Mouse (Mus musculus) bone marrow, adult 2 months (tissue): Measurements from ENCODE around the gene Rassf4. TPM values are rescaled to one million over a fixed set of nuclear protein-coding genes. Genes with fewer than 3 reads are reported as not detected.

ENCODE experiments used
- H3K27ac ChIP-seq: fragments of 200-500 bp; 2 replicates; pipeline ENCODE4 v1.5.1; 2012; ENCODE audit warnings: low read depth, mild to moderate bottlenecking, control low read depth, inconsistent platforms, low read length; ENCODE audit not compliant: control insufficient read depth, poor library complexity, insufficient read depth
- H3K4me1 ChIP-seq: fragments of 200-500 bp; 2 replicates; pipeline ENCODE4 v1.6.1; 2011; ENCODE audit warnings: low read length; ENCODE audit not compliant: control insufficient read depth, insufficient read depth
- H3K4me3 ChIP-seq: fragments of 200-500 bp; replicated peaks from 2 replicates; pipeline ENCODE3; 2011; ENCODE audit warnings: mild to moderate bottlenecking, low read depth, low read length, control low read depth; ENCODE audit not compliant: control insufficient read depth
- CTCF ChIP-seq: fragments of 200-500 bp; IDR thresholded peaks from 2 replicates; pipeline ENCODE4 v1.5.1; 2011; ENCODE audit warnings: low read length, control low read depth; ENCODE audit not compliant: control insufficient read depth, insufficient read depth
- POLR2A ChIP-seq: fragments of 200-500 bp; IDR thresholded peaks from 2 replicates; pipeline ENCODE4 v1.6.1; 2011; ENCODE audit warnings: low read depth, mild to moderate bottlenecking, control low read depth, low read length, borderline replicate concordance; ENCODE audit not compliant: control insufficient read depth
- WGBS: fragments of 180-500 bp; shearing (Covaris S2); methylation state at CpG from one replicate; pipeline ENCODE4 v1.1.7; 2018; 5-methylcytosine and 5-hydroxymethylcytosine counted together
- polyA plus RNA-seq: library from polyadenylated mRNA; stranded (reverse); fragments of >200 nt; gene quantifications from 2 replicates; pipeline ENCODE4 v1.2.4, GENCODE M21; 2011; ENCODE audit warnings: low replicate concordance; ENCODE audit not compliant: missing spikeins, insufficient read depth, insufficient read length

Gene Rassf4
- polyA plus RNA-seq, 1 experiment = 18.3 TPM

- H3K4me1 ChIP-seq = peaks cover 8% of the 10 kb centered on the region; the same call in 1 of the 2 replicates
- 29% methylated on average over 11 of the region's 11 CpGs for WGBS
- H3K4me3 ChIP-seq = no peak overlapping the region
- TF ChIP-seq CTCF = no peak
- TF ChIP-seq POLR2A = no peak
- H3K27ac ChIP-seq = peak overlapping the region; percentile 17; the same call in 1 of the 2 replicates
Measured at GRCm38 (mm10) chr6:116668682-116669470, 4.9 kb downstream of the Rassf4 start.

GRCm38 (mm10) chr6:116667382-116667781, 6.4 kb downstream of the Rassf4 start:
- TF ChIP-seq CTCF (no peak), POLR2A (no peak)
- no peak overlapping the region for H3K27ac ChIP-seq

DNA sequence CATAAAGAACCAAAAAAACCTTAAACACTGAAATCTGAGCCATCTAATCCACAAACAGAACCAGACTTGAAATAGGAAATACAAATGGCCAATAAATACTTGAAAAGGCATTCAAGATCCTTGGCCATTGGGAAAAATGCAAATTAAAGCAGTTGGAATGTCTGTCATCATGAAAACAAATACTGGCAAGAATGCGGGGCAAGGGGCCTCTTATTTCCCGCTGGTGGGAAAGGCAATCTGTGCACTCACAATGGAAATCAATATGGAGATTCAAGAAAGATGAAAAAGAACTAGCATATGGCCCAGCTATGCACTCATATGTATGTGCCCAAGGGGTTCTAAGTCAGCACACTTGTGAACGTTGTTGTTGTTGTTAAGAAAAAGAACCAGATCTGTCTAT, 6.9 kb downstream of the Rassf4 start:
- TF ChIP-seq CTCF = no peak
- no peak for TF ChIP-seq POLR2A
- no peak overlapping the region for H3K27ac ChIP-seq

More at GRCm38 (mm10) chr6:116667382-116667781, 6.4 kb downstream of the Rassf4 start:
- 58% methylated on average over 3 of the region's 3 CpGs for WGBS
- Histone ChIP-seq H3K4me3 (no peak overlapping the region), H3K4me1 (peaks cover 9% of the 10 kb centered on the region; the same call in 1 of the 2 replicates)

DNA sequence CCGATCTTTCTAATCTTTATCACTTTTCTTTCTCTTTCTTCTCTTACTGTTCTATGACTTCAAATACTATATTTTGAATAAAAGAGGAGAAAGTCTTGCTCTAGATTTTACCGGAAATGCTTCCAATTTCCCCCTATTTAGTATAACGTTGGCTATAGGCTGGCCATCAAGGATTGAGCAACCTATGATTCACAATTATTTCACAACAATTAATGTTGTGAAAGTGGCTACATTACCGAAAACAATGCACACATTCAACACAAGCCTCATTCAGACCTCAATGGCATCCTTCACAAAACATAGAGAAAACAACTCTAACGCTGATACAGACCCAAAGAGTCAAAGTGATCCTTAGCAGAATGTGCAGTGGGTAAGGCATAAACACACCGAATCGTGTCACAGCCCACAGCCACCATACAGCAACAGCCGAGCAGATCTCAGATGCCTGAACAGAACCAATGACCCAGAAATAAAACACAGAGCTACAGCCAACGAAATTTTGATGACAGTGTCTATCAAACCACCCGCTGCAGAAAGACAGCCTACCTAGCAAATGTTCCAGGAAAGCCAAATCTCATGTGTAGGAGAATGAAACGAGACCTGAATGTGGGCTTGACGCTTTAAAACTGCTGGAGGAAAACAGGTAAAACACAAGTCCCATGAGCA, 7.5 kb downstream of the Rassf4 start:
- TF ChIP-seq CTCF (no peak), POLR2A (no peak)
- Histone ChIP-seq H3K4me1 (peaks cover 8% of the 10 kb centered on the region; the same call in 1 of the 2 replicates), H3K4me3 (no peak overlapping the region), H3K27ac (peak overlapping the region; percentile 19; the same call in 1 of the 2 replicates)
- 66% methylated on average over 12 of the region's 12 CpGs for WGBS

More for the DNA sequence above, 6.9 kb downstream of the Rassf4 start:
- 77% methylated on average over 3 of the region's 3 CpGs for WGBS
- no peak overlapping the region for H3K4me3 ChIP-seq
- H3K4me1 ChIP-seq = peaks cover 8% of the 10 kb centered on the region; the same call in 1 of the 2 replicates

DNA sequence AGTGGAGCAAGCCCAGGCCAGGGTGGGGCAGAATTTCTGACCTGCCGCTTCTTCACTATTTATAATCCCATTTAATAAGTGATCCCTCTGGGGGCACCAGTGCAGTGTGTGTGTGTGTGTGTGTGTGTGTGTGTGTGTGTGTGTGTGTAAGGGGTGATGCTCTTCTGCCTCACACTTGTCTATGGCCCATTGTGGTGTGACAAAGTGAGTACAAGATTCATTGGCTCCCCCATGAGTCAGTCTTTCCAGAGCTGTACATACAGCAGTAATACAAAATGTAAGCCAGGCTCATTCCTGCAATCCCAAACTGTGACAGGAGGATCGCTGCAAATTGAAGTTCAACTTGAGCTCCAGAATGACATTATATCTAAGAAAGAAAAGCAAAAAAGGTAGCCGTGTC, 8.9 kb downstream of the Rassf4 start:
- 79% methylated on average over 3 of the region's 3 CpGs for WGBS
- peaks cover 8% of the 10 kb centered on the region; the same call in 1 of the 2 replicates for H3K4me1 ChIP-seq
- H3K4me3 ChIP-seq = no peak overlapping the region
- H3K27ac ChIP-seq = no peak overlapping the region; the same call in 1 of the 2 replicates
- TF ChIP-seq POLR2A = no peak
- TF ChIP-seq CTCF = no peak

GRCm38 (mm10) chr6:116664031-116664430, 9.7 kb downstream of the Rassf4 start:
- H3K4me1 ChIP-seq = peaks cover 4% of the 10 kb centered on the region; the same call in 1 of the 2 replicates
- H3K27ac ChIP-seq = peak overlapping the region; percentile 28
- no peak overlapping the region for H3K4me3 ChIP-seq
- 31% methylated on average over 6 of the region's 6 CpGs for WGBS
- TF ChIP-seq CTCF (no peak), POLR2A (no peak)

- Histone ChIP-seq H3K27ac (no peak overlapping the region), H3K4me1 (peaks cover 3% of the 10 kb centered on the region; the same call in 1 of the 2 replicates), H3K4me3 (no peak overlapping the region)
- 52% methylated on average over 2 of the region's 2 CpGs for WGBS
- no peak for TF ChIP-seq POLR2A
- TF ChIP-seq CTCF = no peak
Measured at GRCm38 (mm10) chr6:116663364-116663763, 10.4 kb downstream of the Rassf4 start.
